Mouse (Mus musculus) limb, embryonic 11.5 days (tissue): Measurements from ENCODE around the gene Rgma. TPM values are rescaled to one million over a fixed set of nuclear protein-coding genes. Genes with fewer than 3 reads are reported as not detected.
A peak's percentile ranks its signal among the peaks of the same experiment; 100 is the strongest.

Experiments
- ATAC-seq: fragments of 200-750 bp; cut with Nextera tagmentation; 2 replicates; pipeline ENCODE4 v1.8.0; 2017; ENCODE audit warnings: low read depth; ENCODE audit not compliant: insufficient number of reproducible peaks, low FRiP score, low TSS enrichment
- DNase-seq: peaks from one replicate; pipeline ENCODE4 v3.0.0-alpha.2; 2015; ENCODE audit warnings: low spot score
- H3K27ac ChIP-seq: fragments of 300-500 bp; sonication (generic); replicated peaks from 2 replicates; pipeline ENCODE4 v1.5.1; 2014; ENCODE audit warnings: low read depth, mild to moderate bottlenecking, low read length
- H3K27me3 ChIP-seq: fragments of 300-500 bp; sonication (generic); 2 replicates; pipeline ENCODE4 v1.6.1; 2014; ENCODE audit warnings: mild to moderate bottlenecking, low read length, mixed read lengths; ENCODE audit not compliant: control insufficient read depth, insufficient read depth
- H3K36me3 ChIP-seq: fragments of 300-500 bp; sonication (generic); 2 replicates; pipeline ENCODE4 v1.6.1; 2014; ENCODE audit warnings: mild to moderate bottlenecking, low read length, moderate library complexity, mixed read lengths; ENCODE audit not compliant: control insufficient read depth, insufficient read depth
- H3K4me1 ChIP-seq: fragments of 300-500 bp; sonication (generic); 2 replicates; pipeline ENCODE4 v1.6.1; 2014; ENCODE audit warnings: low read length, mixed read lengths; ENCODE audit not compliant: control insufficient read depth, insufficient read depth
- H3K4me2 ChIP-seq: fragments of 300-500 bp; sonication (generic); 2 replicates; pipeline ENCODE4 v1.6.1; 2014; ENCODE audit warnings: low read depth, mild to moderate bottlenecking, moderate library complexity; ENCODE audit not compliant: severe bottlenecking
- H3K4me3 ChIP-seq: fragments of 300-500 bp; sonication (generic); 2 replicates; pipeline ENCODE4 v1.5.1; 2014; ENCODE audit warnings: low read depth, low read length
- H3K9ac ChIP-seq: fragments of 300-500 bp; sonication (generic); 2 replicates; pipeline ENCODE4 v1.6.1; 2014; ENCODE audit warnings: mild to moderate bottlenecking, low read length
- H3K9me3 ChIP-seq: fragments of 300-500 bp; sonication (generic); 2 replicates; pipeline ENCODE4 v1.6.1; 2016; ENCODE audit warnings: low read length; ENCODE audit not compliant: control insufficient read depth
- WGBS: fragments of 180-500 bp; shearing (Covaris S2); extraction: QIAGEN DNeasy Blood & Tissue Kit; methylation state at CpG from one replicate; pipeline ENCODE4 v1.1.7; 2014; 5-methylcytosine and 5-hydroxymethylcytosine counted together
- polyA plus RNA-seq: library from polyadenylated mRNA; unstranded; fragments of >200 nt; fragmentation: Nextera tagmentation; extraction: Ambion mirVana; gene quantifications from 2 replicates; pipeline ENCODE4 v1.2.1, GENCODE M21; 2014

Gene Rgma
- polyA plus RNA-seq, 1 experiment from 2014 or later = 27.1 TPM

DNA sequence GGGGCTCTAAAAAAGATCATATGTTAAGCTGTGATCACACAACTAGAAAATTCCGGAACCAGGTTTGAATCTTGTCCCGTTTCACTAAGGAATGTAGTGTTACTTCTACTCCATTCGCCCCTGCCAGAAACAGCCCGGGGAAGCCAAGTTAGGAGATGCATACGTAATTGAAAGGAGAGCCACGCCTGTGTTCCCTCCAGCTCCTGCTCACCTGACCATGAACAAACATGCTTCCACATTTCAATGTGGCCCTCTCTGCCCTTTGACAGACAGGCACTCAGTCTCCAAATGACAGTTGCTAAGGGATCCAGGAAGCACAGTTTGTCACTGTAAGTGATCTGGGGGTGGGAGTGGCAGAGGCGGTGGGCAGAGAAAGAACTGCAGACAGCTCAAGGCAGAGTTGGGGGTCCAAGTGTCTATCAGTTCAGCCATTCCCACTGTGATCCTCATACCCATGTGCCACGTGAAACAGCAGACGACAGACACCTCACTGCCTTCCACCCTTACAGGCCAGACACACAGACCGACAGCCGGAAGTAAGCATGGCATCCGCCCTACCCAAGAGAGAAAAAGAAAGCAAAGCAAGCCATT is 41.8 kb upstream of the Rgma start:
- no peaks in the 10 kb centered on the region for H3K9me3 ChIP-seq
- WGBS = 83% methylated on average over 12 of the region's 12 CpGs
- no peak overlapping the region for H3K4me3 ChIP-seq
- no peak overlapping the region for H3K9ac ChIP-seq
- ATAC-seq = no peak
- H3K36me3 ChIP-seq = no peaks in the 10 kb centered on the region
- no peak overlapping the region for H3K4me2 ChIP-seq
- no peak overlapping the region for H3K27ac ChIP-seq
- H3K27me3 ChIP-seq = no peaks in the 10 kb centered on the region; the same call in 1 of the 2 replicates
- DNase-seq = no peak
- 0 out of 2 replicates have a peak, but pooled peaks cover 3% of the 10 kb centered on the region for H3K4me1 ChIP-seq

DNA sequence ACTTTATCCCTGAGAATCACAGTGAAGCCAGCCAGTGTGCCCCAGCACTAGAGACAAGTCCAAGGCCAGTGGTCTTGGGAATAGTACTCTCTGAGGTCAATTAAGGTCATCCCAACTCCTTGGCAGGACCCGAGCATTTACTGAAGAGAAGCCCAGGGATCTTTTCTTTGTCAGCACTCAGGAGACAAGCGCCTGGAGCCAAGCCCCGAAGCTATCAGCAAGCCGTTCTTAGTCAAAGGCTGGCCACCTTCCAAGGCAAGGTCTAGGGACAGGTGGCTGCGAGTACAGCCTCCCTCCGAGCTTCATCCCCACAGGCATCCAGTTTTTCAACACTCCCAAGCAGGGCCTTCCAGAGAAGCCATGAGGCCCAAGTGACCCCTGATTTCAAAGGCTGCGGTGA is 40.4 kb upstream of the Rgma start:
- Histone ChIP-seq H3K4me3 (no peak overlapping the region), H3K36me3 (no peaks in the 10 kb centered on the region), H3K4me2 (no peak overlapping the region), H3K9me3 (no peaks in the 10 kb centered on the region), H3K27me3 (no peaks in the 10 kb centered on the region; the same call in 1 of the 2 replicates), H3K27ac (no peak overlapping the region), H3K9ac (no peak overlapping the region), H3K4me1 (0 out of 2 replicates have a peak, but pooled peaks cover 3% of the 10 kb centered on the region)
- WGBS = 76% methylated on average over 7 of the region's 7 CpGs
- DNase-seq (no peak), ATAC-seq (no peak)

DNA sequence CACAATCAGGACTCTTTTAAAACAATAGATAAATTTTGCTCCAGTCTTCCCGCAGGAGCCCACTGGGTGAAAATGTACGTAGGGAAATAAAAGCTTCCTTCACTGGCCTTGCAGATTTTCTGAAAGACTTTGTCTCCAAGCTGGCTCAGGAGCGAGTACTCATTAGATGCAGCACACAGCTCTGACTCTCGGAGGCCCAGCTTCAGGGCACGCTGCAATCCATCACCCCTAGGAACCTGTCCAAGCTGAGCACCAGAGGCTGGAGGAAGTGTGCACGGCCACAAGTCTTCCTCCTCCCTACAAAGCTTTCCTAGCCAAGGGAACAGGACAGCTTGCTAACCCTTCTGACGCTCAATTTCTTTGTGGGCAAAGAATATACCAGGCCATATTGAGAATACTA is 38.9 kb upstream of the Rgma start:
- Histone ChIP-seq H3K27ac (no peak overlapping the region), H3K4me1 (0 out of 2 replicates have a peak, but pooled peaks cover 3% of the 10 kb centered on the region), H3K4me3 (no peak overlapping the region), H3K9me3 (no peaks in the 10 kb centered on the region), H3K4me2 (no peak overlapping the region), H3K9ac (no peak overlapping the region), H3K36me3 (no peaks in the 10 kb centered on the region), H3K27me3 (no peaks in the 10 kb centered on the region; the same call in 1 of the 2 replicates)
- DNase-seq (no peak), ATAC-seq (no peak)
- WGBS = 49% methylated on average over 7 of the region's 7 CpGs

DNA sequence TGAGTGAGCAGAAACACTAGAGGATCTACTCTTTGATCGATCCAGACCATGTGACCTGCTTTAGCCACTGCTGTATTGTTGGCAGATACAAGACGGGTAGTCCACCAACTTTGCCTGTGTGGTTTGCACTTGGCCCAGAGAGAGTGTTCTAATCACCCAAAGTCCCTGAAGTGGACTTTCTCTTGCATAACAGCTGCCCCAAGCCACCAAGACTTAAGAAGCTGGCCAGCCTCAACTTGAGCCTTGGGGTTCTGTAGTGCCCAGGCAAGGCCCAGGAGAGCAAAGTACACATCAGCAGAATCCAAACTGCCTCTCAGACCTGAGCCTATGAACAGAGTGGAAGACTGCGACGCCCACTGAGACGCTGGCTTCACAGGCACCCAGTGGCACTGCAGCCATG is 37.0 kb upstream of the Rgma start:
- Histone ChIP-seq H3K4me3 (no peak overlapping the region), H3K27me3 (no peaks in the 10 kb centered on the region), H3K9ac (no peak overlapping the region), H3K27ac (no peak overlapping the region), H3K36me3 (no peaks in the 10 kb centered on the region), H3K9me3 (no peaks in the 10 kb centered on the region), H3K4me2 (no peak overlapping the region), H3K4me1 (no peaks in the 10 kb centered on the region)
- WGBS = 94% methylated on average over 5 of the region's 5 CpGs
- DNase-seq (no peak), ATAC-seq (no peak)

DNA sequence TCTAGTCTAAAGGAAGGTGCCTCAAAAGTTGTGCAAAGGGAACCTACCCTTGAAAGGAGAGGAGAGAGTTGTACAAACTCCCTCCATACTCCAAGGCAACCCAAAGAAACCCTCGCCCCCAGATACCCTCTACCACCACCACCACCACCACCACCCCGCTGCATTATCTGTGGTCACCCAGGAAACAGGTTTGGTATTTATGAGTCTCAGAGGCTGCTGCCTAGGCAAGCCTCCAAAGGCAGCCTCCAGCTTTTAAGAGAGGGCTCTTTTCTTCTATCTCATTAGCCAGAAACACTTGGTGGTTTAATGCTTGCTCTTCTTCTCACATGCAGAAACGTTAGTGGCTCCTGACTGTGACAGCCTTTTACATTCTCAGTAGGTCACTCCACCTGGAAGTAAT is 31.5 kb upstream of the Rgma start:
- no peaks in the 10 kb centered on the region for H3K9me3 ChIP-seq
- H3K4me2 ChIP-seq = no peak overlapping the region
- ATAC-seq = no peak
- WGBS = 26% methylated on average over 3 of the region's 3 CpGs
- DNase-seq = no peak
- no peak overlapping the region for H3K27ac ChIP-seq
- no peak overlapping the region for H3K4me3 ChIP-seq
- H3K4me1 ChIP-seq = peaks cover 5% of the 10 kb centered on the region; the same call in 1 of the 2 replicates
- no peaks in the 10 kb centered on the region; the same call in 1 of the 2 replicates for H3K27me3 ChIP-seq
- no peak overlapping the region for H3K9ac ChIP-seq
- H3K36me3 ChIP-seq = no peaks in the 10 kb centered on the region

DNA sequence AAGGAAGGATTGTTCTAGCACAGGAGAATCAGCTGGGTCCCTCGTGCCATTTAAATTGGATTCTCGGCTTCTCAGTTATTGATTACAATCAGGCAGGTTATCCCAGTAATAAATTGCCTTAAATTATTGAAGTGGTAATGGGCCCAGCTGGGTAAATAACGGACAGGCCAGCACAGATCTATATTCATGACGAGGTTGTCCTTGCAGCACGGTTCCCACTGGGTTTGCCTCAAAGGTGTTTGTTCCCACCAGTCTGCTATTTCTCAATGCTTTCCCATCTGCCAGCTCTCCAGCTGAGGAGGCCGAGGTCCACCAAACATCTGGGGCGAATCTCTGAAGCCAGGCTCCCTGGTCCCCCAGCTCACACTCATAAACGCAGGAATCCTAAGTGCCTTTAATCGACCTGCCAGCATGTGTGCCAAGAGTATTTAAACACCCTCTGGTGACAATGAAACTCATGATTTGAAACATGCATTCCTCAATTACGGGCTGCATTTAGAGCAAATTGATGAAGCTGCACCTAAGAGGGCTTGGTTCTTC is 26.7 kb upstream of the Rgma start:
- no peak overlapping the region for H3K9ac ChIP-seq
- no peaks in the 10 kb centered on the region; the same call in 1 of the 2 replicates for H3K27me3 ChIP-seq
- H3K4me1 ChIP-seq = peaks cover 8% of the 10 kb centered on the region; the same call in 1 of the 2 replicates
- no peaks in the 10 kb centered on the region for H3K9me3 ChIP-seq
- WGBS = 10% methylated on average over 10 of the region's 10 CpGs
- peak; percentile 72 for DNase-seq
- H3K4me3 ChIP-seq = no peak overlapping the region
- ATAC-seq = no peak
- H3K27ac ChIP-seq = no peak overlapping the region
- H3K4me2 ChIP-seq = no peak overlapping the region
- H3K36me3 ChIP-seq = no peaks in the 10 kb centered on the region

DNA sequence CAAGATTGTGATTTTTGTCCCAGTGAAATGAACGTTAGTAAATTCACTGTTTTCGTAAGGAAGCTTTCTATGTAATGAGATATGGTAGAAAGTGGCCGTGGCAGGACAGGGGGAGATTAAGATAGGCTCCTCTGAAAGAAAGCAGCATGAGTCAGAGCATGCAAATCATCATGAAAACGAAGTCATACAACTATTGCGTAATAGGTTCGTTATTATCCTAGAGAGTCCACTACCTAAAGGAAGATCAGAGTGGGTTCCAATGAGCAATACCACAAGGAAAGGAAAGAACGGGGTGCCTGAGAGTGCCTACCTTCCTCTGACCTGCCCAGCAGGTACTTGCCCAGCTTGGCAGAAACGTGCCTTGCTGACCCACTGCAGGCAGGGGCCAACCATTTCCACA is 26.2 kb upstream of the Rgma start:
- no peak overlapping the region for H3K4me2 ChIP-seq
- peaks cover 8% of the 10 kb centered on the region; the same call in 1 of the 2 replicates for H3K4me1 ChIP-seq
- H3K27ac ChIP-seq = no peak overlapping the region
- no peaks in the 10 kb centered on the region; the same call in 1 of the 2 replicates for H3K27me3 ChIP-seq
- no peak overlapping the region for H3K9ac ChIP-seq
- 55% methylated on average over 8 of the region's 8 CpGs for WGBS
- H3K4me3 ChIP-seq = no peak overlapping the region
- H3K36me3 ChIP-seq = no peaks in the 10 kb centered on the region
- DNase-seq (no peak), ATAC-seq (no peak)
- no peaks in the 10 kb centered on the region for H3K9me3 ChIP-seq

DNA sequence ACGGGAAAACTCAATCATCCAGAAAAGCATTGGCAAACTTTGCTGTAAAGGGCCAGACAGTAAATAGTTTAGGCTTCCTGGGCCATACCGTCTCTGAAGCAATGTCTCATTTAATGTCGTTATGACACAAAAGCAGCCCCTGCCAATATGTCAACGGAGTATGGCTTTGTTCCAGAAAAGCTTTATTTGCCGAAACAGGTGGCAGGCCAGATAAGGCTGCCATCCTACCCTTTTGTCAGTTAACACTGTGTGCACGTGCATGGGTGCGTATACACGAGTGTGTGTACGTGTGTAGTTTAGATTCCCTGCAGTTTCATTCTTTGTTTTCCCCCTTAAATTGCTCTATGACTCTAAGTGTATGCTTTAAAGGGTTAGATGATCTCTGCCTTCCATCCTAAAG is 20.1 kb upstream of the Rgma start:
- ATAC-seq (no peak), DNase-seq (no peak)
- no peak overlapping the region for H3K4me3 ChIP-seq
- H3K4me1 ChIP-seq = no peaks in the 10 kb centered on the region
- no peaks in the 10 kb centered on the region for H3K36me3 ChIP-seq
- H3K4me2 ChIP-seq = no peak overlapping the region
- no peaks in the 10 kb centered on the region for H3K27me3 ChIP-seq
- WGBS = 87% methylated on average over 9 of the region's 9 CpGs
- H3K9me3 ChIP-seq = no peaks in the 10 kb centered on the region
- no peak overlapping the region for H3K27ac ChIP-seq
- no peak overlapping the region for H3K9ac ChIP-seq
